Mouse (Mus musculus) frontal cortex, postnatal 36 days (tissue): ENCODE results near the gene Cacng8.

Source experiments
- DNase-seq, 2 experiments: peaks; one replicate each; pipeline ENCODE4 v3.0.0; 2022; ENCODE audit warnings: low spot score in 2 of 2

Gene Cacng8

GRCm38 (mm10) chr7:3390413-3391080 lies at the start of gene Cacng8:
Gene Cacng8 (plus strand): TSS chr7:3390683.
- no peak for DNase-seq

- no peak for DNase-seq
Observed at GRCm38 (mm10) chr7:3343861-3344260, 46.6 kb upstream of the Cacng8 start.

GRCm38 (mm10) chr7:3345301-3345700 lies 45.2 kb upstream of the Cacng8 start:
- no peak for DNase-seq

- no peak for DNase-seq
Observed at GRCm38 (mm10) chr7:3347366-3348287, 42.9 kb upstream of the Cacng8 start.

DNA sequence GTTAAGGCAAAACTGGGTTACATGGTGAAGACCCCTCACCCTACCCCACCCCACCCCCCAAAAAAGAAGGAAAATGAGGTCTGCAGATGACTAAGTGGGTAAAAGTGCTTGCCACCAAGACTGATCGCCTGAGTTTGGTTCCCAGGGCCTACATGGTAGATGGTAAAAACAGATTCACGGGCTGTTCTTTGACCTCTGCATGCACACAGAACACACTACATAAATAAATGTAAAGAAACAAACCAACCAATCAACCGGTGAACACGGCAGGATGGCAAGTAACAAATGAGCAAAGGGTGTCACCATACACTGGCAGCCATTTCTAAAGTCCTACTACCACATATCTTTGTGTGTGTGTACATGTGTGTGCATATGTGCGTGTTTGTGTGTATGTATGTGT lies 42.2 kb upstream of the Cacng8 start:
- DNase-seq, result no peak

- DNase-seq, result no peak
Observed at GRCm38 (mm10) chr7:3349775-3350174, 40.7 kb upstream of the Cacng8 start.

DNA sequence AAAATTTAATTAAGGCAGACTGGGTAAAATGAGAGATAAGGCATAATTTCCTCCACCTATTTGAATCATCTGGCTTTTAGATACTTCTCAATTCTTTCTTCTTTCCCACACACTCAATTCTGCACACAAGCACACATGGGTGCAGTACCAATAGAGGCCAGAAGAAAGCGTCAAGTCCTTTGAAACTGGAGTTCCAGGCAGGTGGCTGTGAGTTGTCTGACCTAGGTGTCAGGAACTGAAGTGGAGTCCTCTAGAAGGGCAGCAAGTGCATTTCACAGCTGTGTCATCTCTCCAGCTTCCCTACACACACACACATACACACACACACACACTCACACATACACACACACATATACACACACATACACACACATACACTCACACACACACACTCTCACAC lies 38.9 kb upstream of the Cacng8 start:
- DNase-seq, result no peak

DNA sequence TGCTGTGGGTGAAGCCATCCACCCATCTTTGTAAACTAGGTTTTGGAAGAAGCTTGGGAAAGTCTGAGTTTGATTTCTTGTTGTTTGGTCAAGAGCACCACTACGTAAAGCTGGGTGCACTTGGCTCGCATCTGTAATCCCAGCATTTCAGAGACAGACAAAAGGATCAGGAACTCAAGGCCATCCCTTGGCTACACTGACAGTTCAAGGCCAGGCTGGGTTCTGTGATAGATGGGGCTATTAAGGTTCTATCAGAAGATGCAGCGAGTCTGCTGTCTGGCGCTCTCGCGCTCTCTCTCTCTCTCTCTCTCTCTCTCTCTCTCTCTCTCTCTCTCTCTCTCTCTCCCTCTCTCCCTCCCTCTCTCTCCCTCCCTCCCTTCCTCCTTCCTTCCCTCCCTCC lies 35.6 kb upstream of the Cacng8 start:
- no peak for DNase-seq

- DNase-seq, result no peak
Observed at GRCm38 (mm10) chr7:3360678-3361077, 29.8 kb upstream of the Cacng8 start.

DNA sequence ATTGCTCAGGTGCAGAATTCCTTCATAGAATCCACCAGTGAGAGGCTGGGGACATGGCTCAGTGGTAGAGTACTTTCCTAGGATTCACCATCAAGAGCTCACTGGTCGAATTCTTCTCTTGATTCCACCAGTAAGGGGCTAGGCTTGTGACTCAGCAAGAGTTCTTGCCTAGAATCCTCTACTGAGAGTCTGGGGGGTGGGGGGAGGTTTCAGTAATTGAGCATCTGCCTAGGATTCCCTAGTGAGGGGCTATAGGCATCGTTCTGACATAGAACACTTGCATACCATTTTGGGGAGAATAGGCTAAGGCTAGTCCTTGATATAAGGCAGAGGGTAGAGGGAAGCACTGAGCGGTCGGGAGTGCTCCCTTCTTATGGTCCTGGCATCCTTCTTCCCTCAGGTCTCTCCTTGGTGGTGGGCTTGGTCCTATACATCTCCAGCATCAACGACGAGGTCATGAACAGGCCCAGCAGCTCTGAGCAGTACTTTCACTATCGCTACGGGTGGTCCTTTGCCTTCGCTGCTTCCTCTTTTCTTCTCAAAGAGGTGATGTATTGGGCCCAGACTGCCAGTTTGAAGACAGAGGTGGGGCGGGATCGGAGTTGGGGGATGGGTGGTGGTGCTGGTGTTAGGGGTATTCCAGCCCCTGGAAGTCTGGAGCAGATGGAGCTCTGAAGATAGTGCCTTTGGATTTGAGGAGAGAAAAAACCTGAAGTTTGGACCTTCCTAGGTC lies 24.8 kb upstream of the Cacng8 start:
- DNase-seq, result no peak

DNA sequence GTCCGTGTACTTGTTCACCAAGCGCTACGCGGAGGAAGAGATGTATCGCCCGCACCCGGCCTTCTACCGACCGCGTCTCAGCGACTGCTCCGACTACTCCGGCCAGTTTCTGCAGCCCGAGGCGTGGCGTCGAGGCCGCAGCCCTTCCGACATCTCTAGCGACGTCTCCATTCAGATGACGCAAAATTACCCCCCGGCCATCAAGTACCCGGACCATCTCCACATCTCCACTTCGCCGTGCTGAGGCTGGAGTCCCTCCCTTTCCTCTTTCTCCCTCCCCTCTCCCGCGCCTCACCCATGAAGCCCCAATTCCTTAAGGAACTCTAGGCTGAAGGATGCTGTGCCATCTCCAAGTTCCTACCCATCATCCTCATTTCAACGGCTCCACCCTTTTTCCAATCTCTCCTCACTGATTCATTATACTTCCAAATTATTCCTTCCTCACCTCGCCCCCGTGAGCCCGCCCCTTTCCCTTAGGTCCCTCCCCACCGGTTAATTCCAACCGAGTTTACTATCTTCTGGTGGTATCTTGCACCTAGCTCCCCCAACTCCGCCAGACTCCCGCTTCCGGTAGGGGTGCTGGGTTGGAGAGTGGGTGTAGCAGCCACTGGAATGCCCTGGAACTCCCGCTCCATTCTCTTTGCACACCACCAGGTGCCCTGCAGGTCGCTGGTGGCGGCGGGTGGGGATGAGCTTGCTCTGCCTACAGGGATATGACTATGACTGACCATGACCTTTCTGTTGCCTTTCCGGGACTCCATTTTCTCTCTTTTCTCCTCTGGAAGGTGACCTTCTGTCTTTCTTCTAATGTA lies 23.6 kb upstream of the Cacng8 start:
- DNase-seq, result no peak

- no peak for DNase-seq
Observed at GRCm38 (mm10) chr7:3367569-3367968, 22.9 kb upstream of the Cacng8 start.

DNA sequence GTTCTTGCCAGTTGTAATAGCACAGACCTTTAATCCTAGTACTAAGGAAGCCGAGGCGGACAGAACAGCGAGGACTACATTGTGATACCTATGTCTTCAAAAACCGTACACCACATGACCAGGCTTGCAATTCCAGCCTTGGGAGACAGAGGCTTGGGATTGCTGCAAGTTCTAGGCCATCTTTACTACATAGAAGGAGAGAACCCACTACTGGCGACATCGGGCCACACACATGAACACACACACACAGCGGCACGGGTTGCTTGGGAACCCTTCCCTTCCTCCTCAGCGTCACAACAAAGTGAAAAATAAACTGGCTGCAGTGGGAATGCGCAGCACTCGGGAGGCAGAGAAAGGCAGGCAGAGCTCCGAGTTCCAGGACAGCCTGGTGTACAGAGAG lies 22.2 kb upstream of the Cacng8 start:
- no peak for DNase-seq

DNA sequence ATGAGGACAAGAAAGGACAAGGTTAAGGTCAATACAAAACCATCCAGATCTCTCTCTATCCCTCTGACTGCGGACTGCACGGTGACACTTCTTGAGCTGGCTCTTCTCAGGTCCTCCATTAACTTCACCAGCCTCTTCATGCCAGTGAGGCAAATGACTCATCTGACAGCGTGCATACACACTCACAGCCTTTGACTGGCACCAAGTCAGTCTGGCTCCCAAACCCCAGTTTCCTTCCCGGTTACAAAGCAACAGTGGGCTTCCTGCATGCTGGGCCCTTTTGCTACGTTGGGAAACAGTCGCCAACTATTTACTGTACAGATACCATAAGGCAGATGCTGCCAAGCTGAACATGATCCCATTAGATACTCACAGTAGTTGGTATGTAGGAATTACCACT lies 21.3 kb upstream of the Cacng8 start:
- DNase-seq, result no peak

DNA sequence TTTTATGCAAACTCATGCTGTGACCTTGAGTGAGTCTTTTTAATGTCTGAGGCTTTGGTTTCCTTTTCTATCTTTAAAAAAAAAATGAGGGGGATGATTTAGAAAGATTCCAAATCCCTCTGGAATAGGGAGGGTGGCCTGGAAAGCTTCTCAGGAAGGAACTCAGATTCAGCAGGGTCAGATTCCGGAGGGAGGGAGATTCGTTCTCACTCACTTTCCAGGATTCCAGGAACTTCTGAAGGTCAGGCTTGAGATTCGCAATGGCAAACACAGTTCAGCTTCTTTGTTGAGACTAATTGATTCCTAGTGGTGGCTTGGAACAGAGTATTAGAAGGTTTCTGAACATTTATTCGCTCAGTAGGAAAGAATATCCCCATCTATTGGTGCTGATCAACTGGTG lies 20.1 kb upstream of the Cacng8 start:
- DNase-seq, result no peak

GRCm38 (mm10) chr7:3372376-3372775 lies 18.1 kb upstream of the Cacng8 start:
- DNase-seq, result no peak

DNA sequence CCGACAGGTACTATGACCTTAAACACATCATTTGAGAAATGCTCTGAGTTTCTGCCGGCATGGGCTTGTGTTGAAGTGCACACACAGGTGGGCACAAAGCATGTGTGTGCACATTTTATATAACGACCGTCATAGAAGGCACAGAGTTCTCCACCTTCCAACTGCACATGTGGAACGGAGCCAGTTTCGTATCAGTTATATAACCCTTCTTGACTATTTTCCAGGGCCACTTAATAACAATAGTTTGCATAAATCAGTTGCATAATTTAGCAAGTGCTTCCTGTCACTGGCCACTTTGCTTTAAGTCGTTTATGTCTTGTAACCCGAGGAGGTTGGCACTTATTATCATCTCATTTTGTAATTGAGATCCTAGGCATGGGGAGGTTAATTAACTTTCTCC lies 16.7 kb upstream of the Cacng8 start:
- no peak for DNase-seq

- peak in 1 of 2 experiments; percentile 47 for DNase-seq
Observed at GRCm38 (mm10) chr7:3376831-3377230, 13.7 kb upstream of the Cacng8 start.

DNA sequence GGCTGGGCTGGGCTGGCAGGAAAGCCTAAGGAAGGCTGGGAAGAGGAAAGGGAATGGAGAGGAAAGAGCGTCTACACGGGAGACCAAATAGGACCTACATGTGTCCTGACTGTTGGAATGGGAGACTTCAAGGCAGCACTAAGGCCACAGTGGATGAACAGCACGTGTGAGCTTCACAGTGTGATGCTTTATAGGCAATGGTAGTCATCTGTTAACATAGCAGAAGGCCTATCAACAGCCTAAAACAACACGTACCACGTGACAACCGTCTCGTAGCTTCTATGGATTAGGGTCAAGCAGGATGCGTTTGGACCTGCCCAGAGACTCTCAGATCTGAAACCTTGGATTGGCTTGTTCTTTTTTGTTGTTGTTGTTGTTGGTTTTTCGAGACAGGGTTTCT lies 8.4 kb upstream of the Cacng8 start:
- no peak for DNase-seq

GRCm38 (mm10) chr7:3384807-3385319 lies 5.6 kb upstream of the Cacng8 start:
- no peak for DNase-seq

DNA sequence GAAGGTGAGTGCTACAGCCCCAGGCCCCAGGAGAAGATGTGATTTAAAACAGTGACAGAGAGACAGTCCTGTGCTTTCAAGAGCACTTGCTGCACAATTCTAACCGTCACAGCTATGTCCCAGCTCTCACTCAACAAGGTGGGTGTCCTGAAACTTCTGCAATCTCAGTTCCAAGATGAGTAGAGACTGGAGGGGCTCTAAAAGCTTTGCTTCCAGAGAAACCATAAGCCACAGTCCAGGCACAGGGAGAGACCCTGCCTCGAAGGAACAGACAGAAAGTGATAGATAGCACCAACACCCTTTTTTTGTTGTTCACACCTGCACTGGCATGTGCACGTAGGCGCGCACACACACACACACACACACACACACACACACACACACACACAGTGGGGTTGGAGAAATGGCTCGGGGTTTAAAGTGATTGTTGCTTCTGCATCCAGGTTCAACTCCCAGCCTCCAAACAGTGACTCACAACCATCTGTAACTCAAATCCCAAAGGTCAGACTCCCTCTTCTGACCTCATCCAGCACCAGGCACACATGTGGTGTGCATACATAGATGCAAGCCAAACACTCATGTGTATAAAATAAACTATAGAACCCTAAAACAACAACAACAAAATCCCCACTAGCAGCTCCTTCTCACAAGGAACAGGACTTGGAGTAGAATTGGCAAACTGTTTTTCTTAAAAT lies 4.3 kb upstream of the Cacng8 start:
- DNase-seq, result no peak
